Mouse (Mus musculus) liver, postnatal 0 days (tissue): ENCODE data around the gene Gm10961.

ENCODE experiments used
- CTCF ChIP-seq: sonication (generic); IDR thresholded peaks from 2 replicates; pipeline ENCODE4 v1.5.1; 2016; ENCODE audit warnings: antibody characterized with exemption, low read depth
- EP300 ChIP-seq: IDR thresholded peaks from 2 replicates; pipeline ENCODE4 v1.6.1; 2016; ENCODE audit warnings: antibody characterized with exemption, low read depth, mild to moderate bottlenecking

GRCm38 (mm10) chr3:107667426-107667825 is 36.3 kb downstream of the Gm10961 start:
- TF ChIP-seq CTCF (no peak), EP300 (no peak)
